In the genomic region with DNA sequence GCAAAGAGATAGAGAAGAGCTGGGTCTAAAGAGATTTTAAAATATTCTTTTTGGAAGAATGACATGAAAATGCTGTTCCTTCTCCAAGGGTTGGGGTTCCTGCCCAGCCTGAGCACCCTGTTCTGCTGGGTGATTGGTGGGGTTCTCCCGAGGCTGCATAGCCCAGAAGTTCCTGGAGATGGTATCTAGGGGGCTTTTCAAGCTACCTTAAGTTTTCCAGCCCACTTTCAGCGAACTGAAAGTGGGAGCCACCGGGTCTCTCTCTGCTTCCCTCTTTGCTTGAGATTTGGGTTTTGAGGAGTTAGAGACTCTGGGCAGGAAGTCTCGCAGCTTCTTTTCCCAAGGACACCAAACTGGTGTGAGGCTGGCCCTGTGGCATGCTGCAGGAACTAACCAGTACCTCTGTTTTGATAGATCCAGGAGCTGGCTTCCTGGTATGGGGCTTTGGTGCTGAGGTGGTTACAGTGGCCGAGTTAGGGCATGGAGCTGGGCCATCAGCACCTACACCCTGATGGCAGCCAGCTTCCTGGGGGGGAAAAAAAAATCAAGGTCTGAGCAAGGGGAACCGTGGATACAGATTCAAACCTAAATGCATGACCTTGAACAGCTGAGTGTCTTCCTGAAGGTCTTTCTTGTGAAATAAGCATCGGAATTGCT, we compare ENCODE assay signal across 9 mouse cellular contexts. TPM values are rescaled to one million over a fixed set of nuclear protein-coding genes. Genes with fewer than 3 reads are reported as not detected.
DNase-seq lines count a peak whose midpoint lies in the region; ATAC-seq and TF ChIP-seq lines count a peak whose summit lies in the region.
"Had no signal": no experiment of that assay in that cellular context is flagged by ENCODE, and none has a peak within 500 bp of the region (broad histone marks: within the 10 kb centered on the region; RNA-seq: fewer than 3 reads in every experiment).

No protein-coding gene starts in this region.

- no peak for ATAC-seq in heart, embryonic 15.5 days (replicated peaks; ENCODE audit: insufficient number of reproducible peaks, insufficient read depth, low FRiP score, low read depth)
- ATAC-seq in limb, embryonic 15.5 days (ENCODE audit: insufficient number of reproducible peaks, low FRiP score, low TSS enrichment, low read depth) = no peak
- no peak for ATAC-seq in activated CD4-positive, CD25-positive, alpha-beta regulatory T cell, adult 4 months
- ATAC-seq in CD4-positive, CD25-positive, alpha-beta regulatory T cell, adult 4 months = no peak

- peaks cover 39% of the 10 kb centered on the region for H3K79me2 ChIP-seq in CH12.LX (replicated peaks; ENCODE audit: control insufficient read depth, extremely low read depth, insufficient read depth, poor library complexity, severe bottlenecking)

- peaks cover 5 to 33% of the 10 kb centered on the region in 2 experiments for H3K36me3 ChIP-seq in CH12.LX (replicated peaks in 1 of 2; ENCODE audit: control insufficient read depth in 1 of 2, insufficient read depth in 1 of 2, low read length in 1 of 2)
- no peaks in the 10 kb centered on the region for H3K36me3 ChIP-seq in heart, embryonic 15.5 days
- H3K36me3 ChIP-seq in limb, embryonic 15.5 days = peaks cover 2% of the 10 kb centered on the region; the same call in 1 of the 2 replicates

- no peak for TF ChIP-seq POLR2A in CH12.LX (IDR thresholded peaks at IDR 0.05; ENCODE audit: low read depth, low read length)

- WGBS in heart, embryonic 15.5 days = 42% methylated on average over 7 of the region's 7 CpGs
- WGBS in limb, embryonic 15.5 days = 58% methylated on average over 7 of the region's 7 CpGs

- TF ChIP-seq EP300 in CH12.LX (IDR thresholded peaks at IDR 0.05; ENCODE audit: low read length) = no peak

- TF ChIP-seq CTCF in CH12.LX (conservative IDR thresholded peaks at IDR 0.05 in 1 of 2, IDR thresholded peaks at IDR 0.05 in 1 of 2; ENCODE audit: low read depth in 2 of 2, low read length in 2 of 2) = no peak

- peak; percentile 35 for DNase-seq in 416B (ENCODE audit: low read depth)
- DNase-seq in CH12.LX (ENCODE audit: extremely low read depth) = no peak
- no peak for DNase-seq in layer of hippocampus, adult 8-10 months (ENCODE audit: low spot score in 2 of 2)
- no peak for DNase-seq in embryo, embryonic 10.5 days (ENCODE audit: low spot score)
- DNase-seq: retina, postnatal 1 day had no signal

- peak overlapping the region; percentile 71 to 85 (median 82) for H3K4me3 ChIP-seq in CH12.LX (replicated peaks in 1 of 3; ENCODE audit: low read depth in 2 of 3, low read length in 2 of 3, poor library complexity in 1 of 3)
- peak overlapping the region; percentile 84 for H3K4me3 ChIP-seq in heart, embryonic 15.5 days
- H3K4me3 ChIP-seq in limb, embryonic 15.5 days = peak overlapping the region; percentile 76

- H3K4me1 ChIP-seq in CH12.LX (ENCODE audit: control insufficient read depth in 1 of 2, insufficient read depth in 2 of 2) = peaks cover 16 to 55% of the 10 kb centered on the region in 2 experiments; a peak in 3 of 4 replicates
- H3K4me1 ChIP-seq in heart, embryonic 15.5 days (replicated peaks) = peaks cover 58% of the 10 kb centered on the region
- peaks cover 51% of the 10 kb centered on the region for H3K4me1 ChIP-seq in limb, embryonic 15.5 days

- no peak for TF ChIP-seq RAD21 in CH12.LX (IDR thresholded peaks at IDR 0.05; ENCODE audit: low read depth, low read length)

- peak overlapping the region; percentile 92 for H3K9ac ChIP-seq in CH12.LX (ENCODE audit: insufficient read depth, low read depth)
- H3K9ac ChIP-seq in heart, embryonic 15.5 days = peak overlapping the region; percentile 92
- no peak overlapping the region for H3K9ac ChIP-seq in limb, embryonic 15.5 days

- dilution Hi-C loops in CH12.LX (cut with MboI; ENCODE audit: extremely low pct_ligation_motif_present, extremely low pct_unique_long_range_greater_than_20kb, low sequenced_read_pairs) = no loop called here

- peak overlapping the region; percentile 93 for H3K4me2 ChIP-seq in CH12.LX (ENCODE audit: insufficient read depth, low read depth, poor library complexity, severe bottlenecking)
- H3K4me2 ChIP-seq in heart, embryonic 15.5 days = peak overlapping the region; percentile 80
- peak overlapping the region; percentile 55 for H3K4me2 ChIP-seq in limb, embryonic 15.5 days

- in situ Hi-C loops in CH12.LX (cut with MboI; ENCODE audit: low pct_ligation_motif_present, low pct_unique_long_range_greater_than_20kb, low sequenced_read_pairs) = no loop called here

- no peak overlapping the region for H3K27ac ChIP-seq in CH12.LX (ENCODE audit: insufficient read depth, low read depth)
- H3K27ac ChIP-seq in heart, embryonic 15.5 days = peak overlapping the region; percentile 68
- no peak overlapping the region for H3K27ac ChIP-seq in limb, embryonic 15.5 days

- H3K9me3 ChIP-seq in CH12.LX (replicated peaks; ENCODE audit: low read length) = peaks cover 5% of the 10 kb centered on the region
- no peaks in the 10 kb centered on the region for H3K9me3 ChIP-seq in heart, embryonic 15.5 days (replicated peaks)
- H3K9me3 ChIP-seq in limb, embryonic 15.5 days = no peaks in the 10 kb centered on the region

- H3K27me3 ChIP-seq in CH12.LX (replicated peaks) = no peaks in the 10 kb centered on the region
- H3K27me3 ChIP-seq in heart, embryonic 15.5 days = no peaks in the 10 kb centered on the region
- no peaks in the 10 kb centered on the region for H3K27me3 ChIP-seq in limb, embryonic 15.5 days

TF ChIP-seq in CH12.LX, 34 proteins besides CTCF, POLR2A, EP300 and RAD21:
- TF ChIP-seq USF1 (IDR thresholded peaks at IDR 0.05; ENCODE audit: low read depth, low read length) (no peak), SIN3A (IDR thresholded peaks at IDR 0.05; ENCODE audit: low read length) (no peak), E2F4 (IDR thresholded peaks at IDR 0.05; ENCODE audit: insufficient replicate concordance, low read depth, low read length) (no peak), POLR2AphosphoS2 (IDR thresholded peaks at IDR 0.05; ENCODE audit: low read depth, low read length) (no peak), HCFC1 (IDR thresholded peaks at IDR 0.05; ENCODE audit: low read depth, low read length) (no peak), TBP (conservative IDR thresholded peaks at IDR 0.05; ENCODE audit: low read depth, low read length) (no peak), ZKSCAN1 (IDR thresholded peaks at IDR 0.05; ENCODE audit: borderline replicate concordance, low read depth, low read length) (no peak), BHLHE40 (IDR thresholded peaks at IDR 0.05; ENCODE audit: low read depth, low read length) (no peak)

RNA-seq across cellular contexts. Expression of gene Slc9a1, which starts 2.2 kb away (rescaled TPM):
- total RNA-seq in CH12.LX (2012; rRNA removed) = 4.2 and 4.7 TPM in 2 replicates
- 0.66 and 1.4 TPM in 2 replicates for total RNA-seq in CH12.LX (2014; rRNA removed)
- 12.0 and 16.7 TPM in 2 replicates for polyA plus RNA-seq in CH12.LX (2012; ENCODE audit: insufficient read length, low read depth)
- polyA plus RNA-seq in heart, embryonic 15.5 days (2015; fragmentation: Nextera tagmentation; extraction: Ambion mirVana) = 6.6 and 8.2 TPM in 2 replicates
- 10.1 and 10.9 TPM in 2 replicates for polyA plus RNA-seq in limb, embryonic 15.5 days (2015; fragmentation: Nextera tagmentation; extraction: Ambion mirVana)
- 10 to 100 TPM; 62.2 to 66.1 (median 65.1) TPM for total RNA-seq in layer of hippocampus, adult 8-10 months (2022)
- polyA plus RNA-seq in activated CD4-positive, CD25-positive, alpha-beta regulatory T cell, adult 4 months (2017; shearing (Covaris generic)) = 10 to 100 TPM; 10.4 to 11.3 TPM
- 10 to 100 TPM in 1 of 2 experiments, 1 to 10 TPM in 1; 9.9 to 19.4 TPM for polyA plus RNA-seq in CD4-positive, CD25-positive, alpha-beta regulatory T cell, adult 4 months (2017; shearing (Covaris generic))

RNA-seq across cellular contexts. Expression of gene Wdtc1, which starts 18.5 kb away (rescaled TPM):
- total RNA-seq in CH12.LX (2012; rRNA removed) (6.8 and 10.8 TPM in 2 replicates), CH12.LX (2014; rRNA removed) (2.8 and 3.0 TPM in 2 replicates)
- polyA plus RNA-seq in CH12.LX (2012; ENCODE audit: insufficient read length, low read depth) = 9.1 and 9.6 TPM in 2 replicates
- polyA plus RNA-seq in heart, embryonic 15.5 days (2015; fragmentation: Nextera tagmentation; extraction: Ambion mirVana) = 11.4 and 14.3 TPM in 2 replicates
- polyA plus RNA-seq in limb, embryonic 15.5 days (2015; fragmentation: Nextera tagmentation; extraction: Ambion mirVana) = 13.9 TPM in 2 replicates
- total RNA-seq in layer of hippocampus, adult 8-10 months (2022) = 10 to 100 TPM; 65.1 to 85.8 (median 72.2) TPM
- 1 to 10 TPM; 5.5 to 8.9 TPM for polyA plus RNA-seq in activated CD4-positive, CD25-positive, alpha-beta regulatory T cell, adult 4 months (2017; shearing (Covaris generic))
- 1 to 10 TPM; 4.2 to 7.8 TPM for polyA plus RNA-seq in CD4-positive, CD25-positive, alpha-beta regulatory T cell, adult 4 months (2017; shearing (Covaris generic))
